Mouse (Mus musculus) neural tube, embryonic 13.5 days (tissue): ENCODE results near the gene Trim23. TPM values are rescaled to one million over a fixed set of nuclear protein-coding genes. Genes with fewer than 3 reads are reported as not detected.
"Not testable (repeated sequence)": the region's sequence is repeated elsewhere in the genome, so short reads cannot be mapped to it uniquely, and the experiment has no call there.

Experiments used
- ATAC-seq: fragments of 200-750 bp; cut with Nextera tagmentation; 2 replicates; pipeline ENCODE4 v1.8.0; 2017; ENCODE audit warnings: low read depth, mild to moderate bottlenecking, moderate TSS enrichment, moderate library complexity
- H3K27ac ChIP-seq: fragments of 300-500 bp; sonication (generic); replicated peaks from 2 replicates; pipeline ENCODE4 v1.5.1; 2015; ENCODE audit warnings: moderate library complexity, mild to moderate bottlenecking, inconsistent platforms
- H3K27me3 ChIP-seq: fragments of 300-500 bp; sonication (generic); 2 replicates; pipeline ENCODE4 v1.6.1; 2015; ENCODE audit warnings: mild to moderate bottlenecking, inconsistent platforms
- H3K36me3 ChIP-seq: fragments of 300-500 bp; sonication (generic); 2 replicates; pipeline ENCODE4 v1.6.1; 2015; ENCODE audit warnings: mild to moderate bottlenecking, inconsistent platforms
- H3K4me1 ChIP-seq: fragments of 300-500 bp; sonication (generic); replicated peaks from 2 replicates; pipeline ENCODE4 v1.6.1; 2015; ENCODE audit warnings: inconsistent platforms
- H3K4me2 ChIP-seq: fragments of 300-500 bp; sonication (generic); 2 replicates; pipeline ENCODE4 v1.6.1; 2015; ENCODE audit warnings: inconsistent platforms, mild to moderate bottlenecking, moderate library complexity
- H3K4me3 ChIP-seq: fragments of 300-500 bp; sonication (generic); 2 replicates; pipeline ENCODE4 v1.5.1; 2015; ENCODE audit warnings: mild to moderate bottlenecking, inconsistent platforms
- H3K9ac ChIP-seq: fragments of 300-500 bp; sonication (generic); 2 replicates; pipeline ENCODE4 v1.6.1; 2015; ENCODE audit warnings: moderate library complexity, mild to moderate bottlenecking, inconsistent platforms
- H3K9me3 ChIP-seq: fragments of 300-500 bp; sonication (generic); 2 replicates; pipeline ENCODE4 v1.6.1; 2016; ENCODE audit warnings: inconsistent platforms
- WGBS: fragments of 180-500 bp; shearing (Covaris S2); methylation state at CpG from one replicate; pipeline ENCODE4 v1.1.7; 2015; 5-methylcytosine and 5-hydroxymethylcytosine counted together
- polyA plus RNA-seq: library from polyadenylated mRNA; unstranded; fragments of >200 nt; fragmentation: Nextera tagmentation; extraction: Ambion mirVana; gene quantifications from 2 replicates; pipeline ENCODE4 v1.2.1, GENCODE M21; 2015

Gene Trim23
- polyA plus RNA-seq, 1 experiment from 2014 or later = 30.6 TPM

DNA sequence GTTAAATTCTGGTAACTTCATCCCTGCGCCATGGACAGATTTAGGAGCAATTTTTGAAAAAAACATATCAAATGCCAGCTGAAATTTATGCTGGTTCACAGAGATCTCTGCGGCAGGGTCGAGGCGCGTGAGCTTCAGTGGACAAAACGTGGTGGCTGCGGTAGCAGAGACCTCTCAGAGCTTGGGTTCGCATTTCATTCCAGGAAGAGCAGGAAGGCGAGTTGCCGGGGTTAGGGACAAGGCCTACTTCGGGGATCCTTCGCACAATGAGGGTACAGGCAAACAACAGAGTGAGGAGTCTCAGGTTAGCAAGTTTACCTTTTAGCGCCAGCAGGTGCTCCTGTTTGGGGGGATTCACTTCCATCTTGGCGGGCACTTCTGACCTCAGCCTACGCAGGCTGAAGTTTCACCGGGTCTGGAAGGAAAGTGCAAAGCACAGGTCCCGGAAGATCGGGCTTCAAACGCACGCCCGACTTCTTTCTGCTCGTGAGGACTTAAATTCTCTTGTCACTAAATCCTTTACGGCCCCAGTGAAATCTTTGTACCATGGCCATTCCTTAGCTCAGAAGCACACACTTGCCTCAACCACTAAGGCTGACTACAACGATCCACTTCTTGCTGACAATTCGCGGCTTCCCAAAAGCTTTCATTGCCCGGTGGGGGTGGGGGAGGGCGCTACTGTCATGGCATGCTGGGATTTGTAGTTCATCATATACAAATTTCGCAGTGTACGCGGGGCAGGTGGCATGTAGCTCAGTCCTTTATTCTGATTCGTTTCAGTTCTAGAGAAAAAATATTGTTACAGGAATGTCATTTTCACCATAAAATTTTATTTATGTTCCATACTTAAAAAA is 574 bp upstream of the Trim23 start, which contains the start of gene Trappc13:
TSS of gene Trappc13 (minus strand) at position 674 of the 854 bp plus-strand sequence.
- H3K9ac ChIP-seq = peak within 1 kb of the TSS; percentile 87
- under 1% methylated on average over 32 of the region's 32 CpGs for WGBS
- peak within 1 kb of the TSS; percentile 82 for H3K4me3 ChIP-seq
- H3K9me3 ChIP-seq = no peaks in the 10 kb centered on the region
- H3K27me3 ChIP-seq = no peaks in the 10 kb centered on the region
- H3K4me1 ChIP-seq = peaks cover 23% of the 10 kb centered on the region
- H3K4me2 ChIP-seq = peak within 1 kb of the TSS; percentile 91
- peak; percentile 93 for ATAC-seq
- H3K36me3 ChIP-seq = peaks cover 12% of the 10 kb centered on the region
- peak within 1 kb of the TSS; percentile 82 for H3K27ac ChIP-seq

- peak; percentile 3 for ATAC-seq
Observed at GRCm38 (mm10) chr13:104179176-104179888, 735 bp downstream of the Trim23 start.

DNA sequence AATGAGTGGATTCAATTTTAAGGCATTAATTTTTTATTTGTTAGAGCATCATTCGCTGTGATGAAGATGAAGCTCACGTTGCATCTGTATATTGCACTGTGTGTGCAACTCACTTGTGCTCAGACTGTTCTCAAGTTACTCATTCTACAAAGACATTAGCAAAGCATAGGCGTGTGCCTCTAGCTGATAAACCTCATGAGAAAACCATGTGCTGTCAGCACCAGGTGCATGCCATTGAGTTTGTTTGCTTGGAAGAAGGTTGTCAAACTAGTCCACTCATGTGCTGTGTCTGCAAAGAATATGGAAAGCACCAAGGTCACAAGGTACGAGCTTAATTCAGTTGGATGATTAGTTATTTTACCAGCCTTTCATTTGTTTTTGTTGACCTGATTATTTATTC is 8.8 kb downstream of the Trim23 start:
- Histone ChIP-seq H3K27ac (no peak overlapping the region), H3K4me3 (no peak overlapping the region), H3K4me2 (no peak overlapping the region), H3K27me3 (no peaks in the 10 kb centered on the region), H3K4me1 (no peaks in the 10 kb centered on the region), H3K9me3 (no peaks in the 10 kb centered on the region), H3K9ac (no peak overlapping the region), H3K36me3 (peaks cover 51% of the 10 kb centered on the region)
- ATAC-seq = no peak
- 87% methylated on average over 4 of the region's 4 CpGs for WGBS

More at GRCm38 (mm10) chr13:104179176-104179888, 735 bp downstream of the Trim23 start:
- no peaks in the 10 kb centered on the region for H3K9me3 ChIP-seq
- 24% methylated on average over 13 of the region's 13 CpGs for WGBS
- peak overlapping the region; percentile 82 for H3K27ac ChIP-seq
- H3K4me2 ChIP-seq = peak overlapping the region; percentile 65
- peak overlapping the region; percentile 82 for H3K4me3 ChIP-seq
- H3K9ac ChIP-seq = peak overlapping the region; percentile 87
- H3K27me3 ChIP-seq = no peaks in the 10 kb centered on the region
- H3K4me1 ChIP-seq = peaks cover 23% of the 10 kb centered on the region
- peaks cover 22% of the 10 kb centered on the region for H3K36me3 ChIP-seq

GRCm38 (mm10) chr13:104195891-104196290 is 17.3 kb downstream of the Trim23 start:
- H3K27me3 ChIP-seq, H3K9ac ChIP-seq, H3K4me1 ChIP-seq, H3K9me3 ChIP-seq, ATAC-seq, H3K4me2 ChIP-seq, H3K27ac ChIP-seq, H3K4me3 ChIP-seq: not testable (repeated sequence)
- peaks cover 47% of the 10 kb centered on the region for H3K36me3 ChIP-seq

- Histone ChIP-seq H3K27ac (no peak overlapping the region), H3K9ac (no peak overlapping the region), H3K27me3 (no peaks in the 10 kb centered on the region), H3K36me3 (peaks cover 31% of the 10 kb centered on the region), H3K4me3 (no peak overlapping the region), H3K9me3 (no peaks in the 10 kb centered on the region), H3K4me2 (no peak overlapping the region), H3K4me1 (no peaks in the 10 kb centered on the region)
- WGBS = 65% methylated on average over 1 of the region's 1 CpGs
- ATAC-seq = no peak
Observed at GRCm38 (mm10) chr13:104204313-104204712, 25.7 kb downstream of the Trim23 start.

GRCm38 (mm10) chr13:104227478-104227877 is 48.9 kb downstream of the Trim23 start:
- no peak overlapping the region for H3K27ac ChIP-seq
- peak overlapping the region; percentile 67 for H3K4me2 ChIP-seq
- ATAC-seq = no peak
- peaks cover 20% of the 10 kb centered on the region for H3K4me1 ChIP-seq
- no peaks in the 10 kb centered on the region for H3K9me3 ChIP-seq
- H3K27me3 ChIP-seq = no peaks in the 10 kb centered on the region
- H3K4me3 ChIP-seq = peak overlapping the region; percentile 68
- H3K36me3 ChIP-seq = peaks cover 3% of the 10 kb centered on the region; the same call in 1 of the 2 replicates
- 75% methylated on average over 3 of the region's 3 CpGs for WGBS
- peak overlapping the region; percentile 78 for H3K9ac ChIP-seq

DNA sequence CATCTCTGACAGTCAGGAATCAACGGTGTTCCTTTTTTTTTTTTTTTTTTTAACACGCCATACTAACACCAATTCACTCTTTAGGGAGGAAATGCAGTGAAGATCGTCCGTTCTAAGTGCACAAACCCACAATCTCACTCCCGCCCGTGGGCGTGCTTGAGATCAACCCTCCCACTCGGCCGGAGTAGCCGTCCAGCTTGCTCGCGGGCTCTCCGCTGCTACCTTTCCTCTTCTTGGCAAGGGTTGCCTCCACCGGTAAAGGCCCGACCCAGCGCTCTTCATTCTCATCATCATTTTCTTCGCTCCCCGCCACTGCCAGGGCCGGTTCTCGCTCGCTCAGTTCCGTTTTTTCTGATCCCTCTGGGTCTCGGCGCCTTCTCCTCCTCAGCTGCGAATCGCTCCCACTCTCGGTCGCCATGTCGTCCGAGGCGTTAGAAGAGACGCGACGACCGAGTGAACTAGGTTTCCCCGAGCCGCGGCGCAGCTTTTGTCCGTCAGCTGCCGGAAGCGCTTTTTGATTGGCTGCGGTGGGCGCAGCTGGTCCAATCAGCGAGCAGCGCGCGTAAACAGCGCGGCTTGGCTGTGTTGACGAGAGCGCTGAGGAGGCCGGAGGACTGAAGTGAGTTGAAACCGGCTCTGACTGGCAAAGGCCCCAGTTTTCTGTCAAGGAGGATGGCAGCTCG is 49.9 kb downstream of the Trim23 start, which contains the start of the genes Cenpk and Ppwd1:
TSS of gene Cenpk (plus strand) at position 228 of the 683 bp plus-strand sequence.
TSS of gene Ppwd1 (minus strand) at position 460 of the 683 bp plus-strand sequence.
- Histone ChIP-seq H3K4me1 (peaks cover 20% of the 10 kb centered on the region), H3K4me2 (peak within 1 kb of the TSS; percentile 67), H3K9me3 (no peaks in the 10 kb centered on the region), H3K4me3 (peak within 1 kb of the TSS; percentile 68), H3K27ac (peak within 1 kb of the TSS; percentile 91), H3K27me3 (no peaks in the 10 kb centered on the region), H3K9ac (peak within 1 kb of the TSS; percentile 78), H3K36me3 (peaks cover 3% of the 10 kb centered on the region; the same call in 1 of the 2 replicates)
- peak; percentile 100 for ATAC-seq
- under 1% methylated on average over 55 of the region's 55 CpGs for WGBS

GRCm38 (mm10) chr13:104229181-104229580 is 50.6 kb downstream of the Trim23 start:
- WGBS = 7% methylated on average over 15 of the region's 15 CpGs
- peaks cover 3% of the 10 kb centered on the region; the same call in 1 of the 2 replicates for H3K36me3 ChIP-seq
- H3K9ac ChIP-seq = peak overlapping the region; percentile 64
- H3K4me1 ChIP-seq = peaks cover 20% of the 10 kb centered on the region
- no peaks in the 10 kb centered on the region for H3K27me3 ChIP-seq
- H3K4me3 ChIP-seq = peak overlapping the region; percentile 68
- 0 out of 2 replicates have a peak, but pooled peaks have one; percentile 45 for ATAC-seq
- peak overlapping the region; percentile 67 for H3K4me2 ChIP-seq
- no peak overlapping the region for H3K27ac ChIP-seq
- no peaks in the 10 kb centered on the region for H3K9me3 ChIP-seq

Other genes starting within 250 kb of the Trim23 start
- gene Nln, start 69.2 kb upstream of the Trim23 start, polyA plus RNA-seq = 32.4 and 36.5 TPM in 2 replicates
- gene Sgtb, start 69.1 kb upstream of the Trim23 start, polyA plus RNA-seq = 34.3 and 40.2 TPM in 2 replicates
- gene Trappc13, start 328 bp upstream of the Trim23 start, polyA plus RNA-seq = 62.9 and 69.3 TPM in 2 replicates
- 13.8 and 18.3 TPM in 2 replicates for gene Cenpk, start 49.8 kb downstream of the Trim23 start, polyA plus RNA-seq
- gene Ppwd1, start 50.0 kb downstream of the Trim23 start, polyA plus RNA-seq = 7.2 and 7.5 TPM in 2 replicates
- gene Adamts6, start 109.0 kb downstream of the Trim23 start, polyA plus RNA-seq = 1.0 and 1.6 TPM in 2 replicates